Mouse (Mus musculus) brain, adult 2 months (tissue): ENCODE measurements at regions not wholly inside any gene's neighbourhood (a gene's known extent, or its start where the extent isn't known, plus 50 kb on each side); places are given as distances from the start of the nearest gene placed in this dataset.
A peak's percentile ranks its signal among the peaks of the same experiment; 100 is the strongest.
"Not testable (repeated sequence)": the region's sequence is repeated elsewhere in the genome, so short reads cannot be mapped to it uniquely, and the experiment has no call there.

Source experiments
- DNase-seq: peaks from one replicate; pipeline ENCODE4 v3.0.0; 2011; ENCODE audit warnings: low read depth, low spot score

DNA sequence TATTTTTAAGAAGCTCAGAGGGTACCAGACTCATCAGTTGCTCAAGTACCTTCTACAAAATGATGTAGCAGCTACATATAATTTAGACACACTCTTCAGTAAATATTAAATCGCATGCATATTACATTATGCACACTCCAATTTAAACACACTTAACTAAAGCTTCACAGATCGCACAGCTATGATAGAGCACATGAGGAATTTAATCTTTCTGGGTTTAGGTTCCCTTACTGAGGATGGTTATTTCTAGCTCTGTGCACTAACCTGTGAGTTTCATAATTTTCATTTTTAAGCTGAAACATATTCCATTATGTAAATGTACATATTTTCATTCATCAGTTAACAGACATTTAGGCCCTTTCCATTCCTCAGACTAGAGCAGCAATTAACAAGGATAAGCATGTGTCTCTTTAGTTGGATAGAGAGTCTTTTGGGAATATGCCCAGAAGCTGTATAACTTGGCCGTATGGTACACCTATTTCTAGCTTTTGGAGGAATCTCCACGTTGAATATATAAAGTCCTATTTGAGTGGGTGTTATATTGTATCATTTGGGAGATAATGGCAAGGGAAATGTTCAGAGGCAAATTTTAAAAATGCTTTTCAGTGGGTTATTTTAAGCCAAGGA, 694.0 kb downstream of the Trib2 start:
- peak; percentile 51 for DNase-seq

- no peak for DNase-seq
Measured at GRCm38 (mm10) chr12:15115556-15115955, 701.2 kb downstream of the Trib2 start.

- DNase-seq = no peak
Measured at GRCm38 (mm10) chr12:15114793-15115192, 701.9 kb downstream of the Trib2 start.

- no peak for DNase-seq
Measured at GRCm38 (mm10) chr12:15111049-15111448, 705.7 kb downstream of the Trib2 start.

DNA sequence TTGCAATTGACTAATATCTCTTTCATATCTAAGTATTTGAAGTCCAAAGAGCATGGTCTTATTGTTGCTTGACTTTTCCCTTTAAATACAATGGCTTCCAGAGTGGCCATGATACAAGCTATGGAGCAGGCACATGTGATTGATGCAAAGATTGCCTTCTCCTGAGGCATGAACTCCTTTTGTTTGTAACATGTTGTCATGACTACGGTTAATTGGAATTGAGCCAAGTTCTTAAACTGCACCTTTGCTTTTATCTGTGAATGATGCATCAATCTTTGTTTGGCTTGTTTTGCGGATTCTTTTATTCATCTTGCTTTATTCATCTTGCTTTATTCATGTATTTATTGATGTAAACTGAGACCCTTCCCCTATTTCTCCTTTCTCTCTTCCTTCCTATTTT, 711.8 kb downstream of the Trib2 start:
- no peak for DNase-seq

DNA sequence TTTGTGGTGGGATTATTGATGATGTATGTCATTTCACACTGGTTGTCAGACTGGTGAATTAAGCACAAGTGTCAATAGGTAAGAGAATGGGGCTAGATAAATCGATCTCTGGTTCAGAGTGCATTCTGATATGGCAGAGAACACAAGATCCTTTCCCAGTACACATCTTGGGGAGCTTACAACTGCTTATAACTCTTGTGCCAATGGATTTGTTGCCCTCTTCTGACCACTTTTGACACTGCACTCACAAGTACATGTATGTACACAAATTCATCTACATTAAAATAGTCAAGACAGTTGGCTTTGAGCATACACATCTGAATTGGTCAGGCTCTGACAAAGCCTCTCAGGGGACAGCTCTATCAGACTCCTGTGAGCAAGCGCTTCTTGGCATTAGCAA, 738.1 kb downstream of the Trib2 start:
- DNase-seq = peak; percentile 77

- DNase-seq = peak; percentile 33
Measured at GRCm38 (mm10) chr12:15064351-15064750, 752.4 kb downstream of the Trib2 start.

DNA sequence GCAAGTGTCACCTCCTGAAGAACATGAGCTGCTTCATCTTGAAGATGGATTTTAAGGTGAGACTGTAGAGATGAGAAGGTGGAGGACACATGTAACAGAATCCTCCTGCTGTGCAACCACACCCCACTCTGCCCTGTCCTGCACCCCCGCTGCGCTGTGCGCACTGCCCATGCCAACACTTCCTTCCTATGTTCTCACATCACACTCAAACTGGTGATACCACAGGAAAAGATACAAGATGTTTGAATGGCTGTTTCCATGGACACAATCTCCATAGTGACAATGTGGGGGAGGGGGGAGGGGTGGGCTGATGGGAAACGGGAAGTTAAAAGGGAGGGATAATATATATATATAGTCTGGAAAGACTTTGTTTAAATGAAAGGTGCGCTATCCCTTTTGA, 765.3 kb downstream of the Trib2 start:
- DNase-seq = no peak

DNA sequence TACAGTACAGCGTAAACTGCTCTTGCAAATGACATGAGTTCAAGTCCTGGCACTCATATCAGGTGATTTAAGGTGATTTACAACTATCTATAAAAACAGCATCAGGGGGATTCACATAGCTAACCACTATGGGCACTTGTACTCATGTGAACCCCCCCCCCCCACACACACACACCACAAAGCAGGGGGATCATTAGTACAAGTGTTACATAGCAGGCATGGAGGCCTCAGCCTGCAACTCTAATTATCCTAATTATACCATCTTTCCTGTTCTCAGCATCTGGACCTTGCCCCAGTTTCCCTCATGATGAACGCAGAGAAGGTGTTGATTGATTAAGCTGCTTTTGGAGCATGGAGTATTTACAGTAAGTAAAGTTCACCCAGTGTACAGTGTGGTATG, 773.5 kb downstream of the Trib2 start:
- no peak for DNase-seq

GRCm38 (mm10) chr12:15011091-15011490, 805.6 kb downstream of the Trib2 start:
- peak; percentile 7 for DNase-seq

- DNase-seq = not testable (repeated sequence)
Measured at GRCm38 (mm10) chr12:15002401-15002800, 814.3 kb downstream of the Trib2 start.
